In genomic region chr2:129398176-129398575, GRCm38 (mm10) we compare ENCODE assay signal across 28 mouse cellular contexts. TPM values are rescaled to one million over a fixed set of nuclear protein-coding genes. Genes with fewer than 3 reads are reported as not detected.
"Had no signal": no experiment of that assay in that cellular context is flagged by ENCODE, and none has a peak within 500 bp of the region (broad histone marks: within the 10 kb centered on the region; RNA-seq: fewer than 3 reads in every experiment).

No protein-coding gene starts in this region.

- H3K4me1 ChIP-seq: heart, embryonic 13.5 days; heart, embryonic 15.5 days; hindbrain, embryonic 13.5 days; hindbrain, embryonic 15.5 days; limb, embryonic 10.5 days; limb, embryonic 12.5 days; liver, embryonic 13.5 days had no signal

- DNase-seq: gastrocnemius, adult 2 months; gastrocnemius, postnatal 10 days; gastrocnemius, postnatal 25 days; heart, adult 18-20 months; heart, postnatal 14 days; heart, postnatal 36 days; kidney, adult 11 months; kidney, adult 2 months; kidney, adult 9 months; kidney, postnatal 10 days; kidney, postnatal 25 days; kidney, postnatal 4 days; liver; liver, embryonic 13.5 days had no signal

- H3K4me2 ChIP-seq: heart, embryonic 11.5 days; heart, embryonic 13.5 days; heart, embryonic 15.5 days; hindbrain, embryonic 13.5 days; hindbrain, embryonic 15.5 days; limb, embryonic 12.5 days; liver, embryonic 11.5 days; liver, embryonic 13.5 days had no signal

- H3K27ac ChIP-seq: gastrocnemius, adult 2 months; heart, embryonic 13.5 days; heart, embryonic 15.5 days; hindbrain, embryonic 13.5 days; hindbrain, embryonic 15.5 days; hindbrain, postnatal 0 days; layer of hippocampus, adult 2 months; left cerebral cortex, adult 2 months; limb, embryonic 10.5 days; limb, embryonic 12.5 days; liver, embryonic 13.5 days had no signal

- H3K9ac ChIP-seq: heart, embryonic 13.5 days; heart, embryonic 15.5 days; hindbrain, embryonic 13.5 days; hindbrain, embryonic 15.5 days; limb, embryonic 12.5 days; liver, embryonic 13.5 days had no signal

- H3K27me3 ChIP-seq: heart, embryonic 13.5 days; heart, embryonic 15.5 days; hindbrain, embryonic 13.5 days; hindbrain, embryonic 15.5 days; limb, embryonic 12.5 days; liver, embryonic 13.5 days had no signal

- H3K9me3 ChIP-seq: heart, embryonic 13.5 days; heart, embryonic 15.5 days; hindbrain, embryonic 13.5 days; hindbrain, embryonic 15.5 days; limb, embryonic 10.5 days; limb, embryonic 12.5 days; liver, embryonic 13.5 days had no signal

- H3K36me3 ChIP-seq: heart, embryonic 13.5 days; heart, embryonic 15.5 days; hindbrain, embryonic 13.5 days; hindbrain, embryonic 15.5 days; limb, embryonic 10.5 days; limb, embryonic 12.5 days; liver, embryonic 13.5 days had no signal

- H3K4me3 ChIP-seq: gastrocnemius, adult 2 months; heart, embryonic 13.5 days; heart, embryonic 15.5 days; hindbrain, embryonic 13.5 days; hindbrain, embryonic 15.5 days; layer of hippocampus, adult 2 months; left cerebral cortex, adult 2 months; limb, embryonic 10.5 days; limb, embryonic 12.5 days; liver, embryonic 13.5 days had no signal

RNA-seq across cellular contexts. Expression of gene Il1b, which starts 27.2 kb away (rescaled TPM):
- total RNA-seq: gastrocnemius, adult 2 months; gastrocnemius, postnatal 25 days; layer of hippocampus, adult 2 months; layer of hippocampus, postnatal 10 days; layer of hippocampus, postnatal 25 days had no signal
- polyA plus RNA-seq: heart, embryonic 11.5 days; heart, embryonic 13.5 days; hindbrain, embryonic 11.5 days; hindbrain, embryonic 13.5 days; hindbrain, embryonic 15.5 days; hindbrain, postnatal 0 days; limb, embryonic 10.5 days; limb, embryonic 12.5 days had no signal
